Mouse (Mus musculus) right cerebral cortex, postnatal 36 days (tissue): ENCODE measurements around the gene Exoc3l.
"Not testable (repeated sequence)": the region's sequence is repeated elsewhere in the genome, so short reads cannot be mapped to it uniquely, and the experiment has no call there.

ENCODE experiments used
- DNase-seq, 2 experiments: peaks; one replicate each; pipeline ENCODE4 v3.0.0; 2022; ENCODE audit warnings: low spot score in 2 of 2, mixed read lengths in 1 of 2

The Exoc3l gene

GRCm38 (mm10) chr8:105291802-105292201 lies 4.1 kb downstream of the Exoc3l start:
- DNase-seq = not testable (repeated sequence)

DNA sequence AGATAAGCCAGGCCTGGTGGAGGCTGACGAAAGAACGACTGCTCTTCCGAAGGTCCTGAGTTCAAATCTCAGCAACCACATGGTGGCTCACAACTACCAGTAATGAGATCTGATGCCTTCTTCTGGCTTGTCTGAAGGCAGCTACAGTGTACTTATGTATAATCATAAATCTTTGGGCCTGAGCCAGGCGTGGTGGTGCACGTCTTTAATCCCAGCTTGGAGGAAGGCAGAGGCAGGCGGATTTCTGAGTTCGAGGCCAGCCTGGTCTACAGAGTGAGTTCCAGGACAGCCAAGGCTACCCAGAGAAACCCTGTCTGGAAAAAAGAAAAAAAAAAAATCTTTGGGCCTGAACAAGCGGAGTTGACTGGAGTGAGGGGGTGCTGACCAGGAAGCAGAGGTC lies 4.5 kb downstream of the Exoc3l start:
- not testable (repeated sequence) for DNase-seq

DNA sequence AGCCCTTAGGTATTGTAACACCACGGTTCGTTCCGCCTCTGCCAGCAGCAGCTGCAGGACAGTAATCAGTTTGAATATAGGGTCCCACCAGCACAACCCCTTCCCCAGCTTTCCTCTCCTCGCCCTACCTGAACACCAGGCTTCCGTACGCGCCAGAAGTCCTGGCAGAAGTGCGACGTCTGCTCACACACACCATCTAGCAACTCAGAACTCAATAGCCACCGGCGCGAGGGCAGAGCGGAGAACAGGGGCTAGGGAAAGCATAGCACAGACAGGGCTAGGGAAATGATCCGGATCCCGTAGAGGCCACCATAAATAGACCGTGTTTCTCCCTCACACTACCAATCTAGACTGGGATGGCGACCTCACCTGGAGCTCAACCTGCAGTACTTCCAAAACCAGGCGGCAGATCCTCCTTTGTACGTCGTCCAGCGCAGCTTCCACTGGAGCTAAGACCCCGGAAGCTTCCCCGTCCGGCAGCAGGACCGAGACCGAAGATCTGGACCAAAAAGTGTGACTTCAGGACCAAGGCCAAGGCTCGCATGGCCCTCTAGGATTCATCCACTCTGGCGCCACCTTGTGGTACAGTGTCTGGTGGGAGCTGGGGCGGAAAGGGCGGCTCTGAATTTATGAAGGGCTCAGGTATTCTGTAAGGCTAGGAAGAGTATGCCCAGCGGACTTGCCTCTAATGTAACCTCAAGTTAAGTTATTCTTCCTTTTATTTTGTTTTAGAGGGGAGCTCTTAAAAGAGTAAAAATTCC lies 5.2 kb downstream of the Exoc3l start:
- DNase-seq = no peak

DNA sequence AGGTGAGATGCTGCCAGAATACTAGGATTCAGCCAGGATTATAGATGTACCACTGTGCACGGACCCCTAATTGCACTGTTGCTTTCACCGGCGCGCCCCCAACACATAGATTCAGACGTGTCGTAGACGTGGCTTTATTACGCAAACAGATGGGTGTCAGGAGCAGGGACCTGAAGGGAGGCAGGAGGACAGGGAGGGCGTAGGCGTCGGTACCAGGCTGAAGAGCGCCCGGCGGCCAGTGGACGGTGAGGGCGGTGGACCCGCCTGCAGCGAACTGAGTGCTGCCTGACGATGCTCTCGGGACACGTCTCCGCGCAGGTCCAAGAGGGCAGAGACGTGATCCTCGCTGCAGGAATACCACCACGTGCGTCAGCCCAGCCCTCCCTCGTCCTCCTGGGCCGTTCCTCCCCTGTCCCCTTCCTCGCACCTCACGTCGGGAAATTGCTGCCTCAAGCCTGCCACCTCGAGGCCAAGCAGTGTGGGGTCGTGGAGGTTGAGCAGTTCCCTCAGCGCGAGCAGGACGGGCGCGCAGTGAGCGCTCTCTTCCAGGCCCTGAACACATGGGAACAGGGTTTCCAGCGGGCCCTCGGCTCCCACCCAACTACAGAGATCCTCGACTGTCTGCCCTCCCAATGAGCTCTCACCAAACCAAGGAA lies 6.0 kb downstream of the Exoc3l start, which contains the start of gene 4931428F04Rik:
Gene 4931428F04Rik (minus strand): TSS at position 60 of the 656 bp plus-strand sequence.
- DNase-seq = no peak

- DNase-seq = peak; percentile 92
Observed at GRCm38 (mm10) chr8:105288958-105289732, 6.8 kb downstream of the Exoc3l start.

- no peak for DNase-seq
Observed at GRCm38 (mm10) chr8:105288231-105288630, 7.7 kb downstream of the Exoc3l start.

- no peak for DNase-seq
Observed at GRCm38 (mm10) chr8:105286907-105287306, 9.0 kb downstream of the Exoc3l start.

- no peak for DNase-seq
Observed at GRCm38 (mm10) chr8:105285514-105285913, 10.4 kb downstream of the Exoc3l start.

DNA sequence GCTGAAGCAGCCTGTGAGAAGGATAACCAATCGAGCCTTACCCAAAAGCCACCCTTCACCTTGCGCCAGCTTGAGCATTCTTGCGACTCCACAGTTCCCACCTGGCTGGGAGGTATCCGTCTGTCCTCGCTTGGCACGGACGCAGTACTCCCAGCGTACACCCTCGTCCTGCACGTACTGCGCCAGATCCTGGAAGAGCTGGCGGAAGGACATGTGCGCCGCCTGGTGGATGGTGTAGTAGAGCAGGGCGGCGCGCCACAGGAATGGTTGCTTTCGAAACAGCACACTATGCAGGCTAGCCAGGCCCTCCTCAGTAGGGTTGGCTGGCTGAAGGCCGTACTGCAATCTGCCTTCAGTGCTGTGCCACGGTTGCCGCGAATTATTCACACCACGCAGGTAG lies 12.8 kb downstream of the Exoc3l start:
- no peak for DNase-seq

GRCm38 (mm10) chr8:105282239-105282638 lies 13.7 kb downstream of the Exoc3l start:
- DNase-seq = no peak

- no peak for DNase-seq
Observed at GRCm38 (mm10) chr8:105281821-105282220, 14.1 kb downstream of the Exoc3l start.

DNA sequence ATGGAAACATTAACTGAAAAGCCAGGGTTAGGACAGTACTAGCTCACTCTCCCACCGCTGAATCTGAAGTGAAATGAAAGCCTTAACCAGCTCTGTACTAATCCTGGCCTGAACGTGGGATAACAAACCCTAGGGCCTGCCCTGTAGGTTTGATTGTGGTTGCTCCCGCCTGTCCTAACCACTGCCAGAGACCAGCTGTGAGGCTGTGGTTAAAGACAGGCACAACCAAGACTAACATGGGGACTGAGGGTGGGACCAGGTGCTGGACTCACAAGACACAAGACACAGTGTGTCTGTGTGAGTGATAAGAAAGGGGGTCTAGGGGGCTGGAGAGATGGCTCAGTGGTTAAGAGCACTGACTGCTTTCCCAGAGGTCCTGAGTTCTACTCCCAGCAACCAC lies 15.3 kb downstream of the Exoc3l start:
- no peak for DNase-seq

GRCm38 (mm10) chr8:105278911-105279334 lies 17.0 kb downstream of the Exoc3l start:
- peak; percentile 82 to 83 for DNase-seq

DNA sequence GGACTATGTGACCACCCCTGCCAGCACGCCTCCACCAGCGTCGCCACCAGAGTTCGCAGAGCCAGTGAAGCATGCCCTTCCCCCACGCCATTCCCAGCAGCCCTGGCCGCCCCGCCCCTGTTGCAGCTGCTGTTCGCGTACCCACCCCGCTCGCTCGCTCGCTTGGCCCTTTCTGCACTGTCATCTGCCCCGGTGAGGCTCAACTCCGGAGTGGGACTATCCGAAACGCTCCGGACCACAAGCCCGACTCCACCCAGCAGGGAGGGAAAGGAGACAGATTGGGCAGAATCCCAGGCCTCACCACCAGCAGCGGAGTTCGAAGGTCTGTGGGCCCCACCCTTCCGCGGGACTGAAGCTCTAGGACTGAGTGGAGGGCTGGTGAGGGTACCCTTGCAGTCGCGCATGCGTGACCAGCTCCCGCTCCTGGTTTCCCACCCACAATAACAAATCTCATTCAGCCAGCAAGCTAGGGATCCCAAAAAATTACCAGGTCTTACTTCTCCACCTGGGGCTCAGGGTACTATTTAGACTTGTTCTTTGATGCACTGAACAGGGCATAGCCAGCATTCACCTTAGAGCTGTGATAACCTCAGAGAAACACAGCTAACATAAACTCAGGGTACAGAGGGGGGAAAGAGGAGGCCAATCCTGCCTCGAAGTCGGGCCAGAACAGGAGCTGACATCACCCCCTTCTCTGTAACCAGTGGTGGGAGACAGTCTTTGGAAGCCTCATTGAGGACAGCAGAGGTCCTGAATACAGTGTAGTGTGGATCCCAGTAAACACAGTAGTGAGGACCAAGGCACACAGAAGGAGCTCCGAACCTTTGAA lies 19.4 kb downstream of the Exoc3l start:
- DNase-seq = no peak

GRCm38 (mm10) chr8:105275840-105276239 lies 20.1 kb downstream of the Exoc3l start, which contains the start of gene Nol3:
Nol3 (plus strand) TSS chr8:105276140.
- DNase-seq = no peak

DNA sequence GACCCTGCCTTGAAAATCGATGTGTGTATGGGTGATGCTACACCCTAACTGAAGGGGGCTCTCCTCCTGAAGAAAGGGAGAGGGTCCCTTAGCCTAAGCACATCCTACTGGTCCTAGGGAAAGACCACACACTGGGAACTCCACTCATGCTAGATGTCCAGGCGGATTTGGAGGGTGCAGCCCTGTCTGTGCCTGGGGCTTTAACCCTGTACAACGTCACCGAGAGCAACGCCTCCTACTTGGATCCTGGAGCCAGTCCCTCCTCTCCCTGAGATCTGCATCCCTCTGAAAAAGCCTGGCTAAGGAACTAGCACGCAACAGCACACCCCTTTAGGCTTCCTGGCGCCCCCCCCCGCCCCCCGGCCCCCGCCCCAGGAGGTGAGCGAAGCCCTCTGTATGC lies 20.5 kb downstream of the Exoc3l start:
- DNase-seq = no peak

- no peak for DNase-seq
Observed at GRCm38 (mm10) chr8:105270916-105271186, 25.1 kb downstream of the Exoc3l start.

GRCm38 (mm10) chr8:105270101-105270915 lies 25.6 kb downstream of the Exoc3l start:
- no peak for DNase-seq

DNA sequence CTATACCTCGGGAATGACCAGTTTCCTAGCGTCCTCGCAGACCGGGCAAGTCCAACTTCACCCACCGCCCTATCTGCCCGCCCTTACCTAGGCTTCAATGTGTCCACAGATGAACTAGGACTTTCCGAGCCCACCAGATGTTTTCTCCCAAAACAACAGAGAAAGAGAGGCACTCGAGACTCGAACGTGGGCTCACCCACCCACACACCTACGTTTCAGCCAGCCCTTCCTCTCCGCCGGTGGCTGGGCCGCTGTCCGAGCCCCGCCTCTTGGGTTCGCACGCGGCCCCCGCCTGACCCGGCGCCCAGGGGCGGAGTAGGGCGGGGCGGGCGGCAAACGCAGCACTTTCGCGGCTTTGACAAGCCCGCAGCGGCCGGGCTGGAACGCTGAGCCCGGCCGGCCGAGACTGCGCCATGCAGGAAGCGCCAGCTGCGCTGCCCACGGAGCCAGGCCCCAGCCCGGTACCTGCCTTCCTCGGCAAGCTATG lies 26.4 kb downstream of the Exoc3l start, which contains the start of gene Hsf4:
Gene Hsf4 (plus strand): TSS at position 341 of the 487 bp plus-strand sequence.
- no peak for DNase-seq

DNA sequence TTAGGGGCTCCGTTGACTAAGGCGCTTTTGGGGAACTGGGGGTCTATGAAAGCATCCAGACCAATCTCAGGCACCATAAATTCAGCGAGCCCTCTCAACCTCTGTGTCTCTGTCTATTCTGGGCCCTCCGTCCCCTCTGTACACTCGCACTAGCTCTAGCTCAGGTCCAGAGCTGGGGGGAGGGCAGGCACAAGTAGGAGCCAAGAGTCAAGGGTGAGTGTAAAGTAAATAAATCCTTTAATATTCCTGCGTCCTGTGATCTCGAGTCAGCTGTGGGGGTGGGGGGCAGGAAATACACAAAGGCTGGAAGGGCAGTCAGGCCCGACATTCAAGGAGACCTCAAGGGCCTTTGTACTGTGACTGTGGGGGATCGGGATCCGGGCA lies 26.8 kb downstream of the Exoc3l start:
- no peak for DNase-seq
